Mouse (Mus musculus): ENCODE data around the gene Thada.

GRCm38 (mm10) chr17:84154302-84155028, 311.5 kb downstream of the Thada start:
- TF ChIP-seq POLR2A (IDR thresholded peaks at IDR 0.05; ENCODE audit: low read depth, low read length) (no peak), CTCF (conservative IDR thresholded peaks at IDR 0.05; ENCODE audit: insufficient read depth, insufficient read length, low read depth, low read length) (no peak)
